Mouse (Mus musculus) myocyte (in vitro differentiated cells): ENCODE results near the gene Slc6a11.

ENCODE experiments used
- POLR2AphosphoS2 ChIP-seq: IDR thresholded peaks from one replicate; pipeline ENCODE4 v1.6.1; 2011; ENCODE audit warnings: low read depth, control low read depth; ENCODE audit not compliant: insufficient read length
- TCF12 ChIP-seq: IDR thresholded peaks from one replicate; pipeline ENCODE4 v1.6.1; 2011; ENCODE audit warnings: mild to moderate bottlenecking, control low read depth; ENCODE audit not compliant: poor library complexity, insufficient read depth, severe bottlenecking

DNA sequence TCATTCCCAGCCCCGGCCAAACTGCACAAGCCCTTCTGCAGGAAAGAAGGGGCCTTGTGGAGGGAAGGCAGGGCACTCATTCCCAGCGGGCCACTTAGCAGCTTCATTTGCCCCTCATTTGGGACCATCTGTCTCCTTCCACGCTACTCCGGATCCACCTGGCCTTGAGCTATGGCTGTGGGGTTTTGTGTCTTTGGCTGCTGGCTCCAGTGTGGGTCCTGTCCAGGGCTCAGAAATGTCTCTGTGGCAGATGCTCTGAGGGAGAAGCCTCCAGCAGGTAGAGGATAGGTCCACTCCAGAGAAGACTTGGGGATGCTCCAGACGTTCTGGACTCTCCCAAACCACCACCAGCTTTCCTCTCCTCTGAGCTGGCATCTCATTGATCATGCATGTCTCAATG, 139.8 kb downstream of the Slc6a11 start:
- TF ChIP-seq POLR2AphosphoS2 (no peak), TCF12 (no peak)
